Mouse (Mus musculus) olfactory bulb, adult 2 months (tissue): ENCODE results near the gene Tal1. TPM values are rescaled to one million over a fixed set of nuclear protein-coding genes. Genes with fewer than 3 reads are reported as not detected.

Source experiments
- H3K27ac ChIP-seq: fragments of 200-500 bp; 2 replicates; pipeline ENCODE4 v1.5.1; 2012; ENCODE audit warnings: low read depth, low read length; ENCODE audit not compliant: insufficient read depth
- H3K4me1 ChIP-seq: fragments of 200-500 bp; 2 replicates; pipeline ENCODE4 v1.6.1; 2012; ENCODE audit warnings: low read length; ENCODE audit not compliant: control insufficient read depth, insufficient read depth
- H3K4me3 ChIP-seq: fragments of 200-500 bp; 2 replicates; pipeline ENCODE4 v1.5.1; 2012; ENCODE audit warnings: mild to moderate bottlenecking, low read depth, low read length, moderate library complexity; ENCODE audit not compliant: insufficient read depth
- CTCF ChIP-seq: fragments of 200-500 bp; IDR thresholded peaks from 2 replicates; pipeline ENCODE4 v1.5.1; 2012; ENCODE audit warnings: low read depth, mild to moderate bottlenecking, low read length, moderate library complexity; ENCODE audit not compliant: insufficient read depth
- POLR2A ChIP-seq: fragments of 200-500 bp; IDR thresholded peaks from 2 replicates; pipeline ENCODE4 v1.6.1; 2012; ENCODE audit warnings: mild to moderate bottlenecking, low read depth, low read length, moderate library complexity; ENCODE audit not compliant: insufficient read depth
- WGBS: fragments of 180-500 bp; shearing (Covaris S2); methylation state at CpG from one replicate; pipeline ENCODE4 v1.1.7; 2018; 5-methylcytosine and 5-hydroxymethylcytosine counted together
- polyA plus RNA-seq: library from polyadenylated mRNA; stranded (reverse); fragments of >200 nt; gene quantifications from 2 replicates; pipeline ENCODE4 v1.2.4, GENCODE M21; 2012; ENCODE audit warnings: low replicate concordance; ENCODE audit not compliant: missing spikeins, insufficient read depth, insufficient read length

Gene Tal1
- polyA plus RNA-seq, 1 experiment, result not detected

GRCm38 (mm10) chr4:115119642-115120041, 63.4 kb downstream of the Tal1 start:
- no peak overlapping the region for H3K4me3 ChIP-seq
- no peaks in the 10 kb centered on the region for H3K4me1 ChIP-seq
- no peak overlapping the region for H3K27ac ChIP-seq
- WGBS, result 86% methylated on average over 3 of the region's 3 CpGs
- TF ChIP-seq POLR2A (no peak), CTCF (no peak)

DNA sequence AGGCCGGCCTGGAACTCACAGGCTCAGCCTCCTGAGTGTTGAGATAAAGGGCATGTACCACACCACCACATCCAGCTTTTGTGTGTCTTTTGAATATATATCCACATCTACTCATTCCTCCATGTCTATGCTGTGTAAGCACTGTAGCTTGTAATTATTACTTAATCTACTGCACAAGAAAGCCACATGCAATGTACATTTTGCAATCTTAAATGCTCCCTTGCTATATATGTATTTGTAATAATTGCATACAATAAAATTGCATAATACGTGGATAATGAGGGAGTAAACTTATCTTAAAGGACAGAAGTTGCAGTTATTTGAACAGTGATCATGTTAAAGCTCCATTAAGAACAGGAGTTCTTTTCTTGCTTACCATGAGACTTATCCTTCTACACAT, 64.9 kb downstream of the Tal1 start:
- 84% methylated on average over 2 of the region's 2 CpGs for WGBS
- no peak overlapping the region for H3K27ac ChIP-seq
- no peak overlapping the region for H3K4me3 ChIP-seq
- no peaks in the 10 kb centered on the region for H3K4me1 ChIP-seq
- TF ChIP-seq POLR2A, result no peak
- TF ChIP-seq CTCF, result no peak

Other genes with a start within 250 kb of the Tal1 start
- gene Gm12830, start 234.7 kb upstream of the Tal1 start, polyA plus RNA-seq, result not detected in 2 replicates
- gene Foxd2, start 147.6 kb upstream of the Tal1 start, polyA plus RNA-seq, result not detected in 2 replicates
- gene Foxe3, start 130.4 kb upstream of the Tal1 start, polyA plus RNA-seq, result not detected in 2 replicates
- gene Cmpk1, start 69.2 kb upstream of the Tal1 start, polyA plus RNA-seq, result not detected in 2 replicates
- gene Stil, start 56.3 kb upstream of the Tal1 start, polyA plus RNA-seq, result not detected in 2 replicates
- gene Pdzk1ip1, start 32.3 kb downstream of the Tal1 start, polyA plus RNA-seq, result not detected in 2 replicates
- gene Cyp4x1, start 77.9 kb downstream of the Tal1 start, polyA plus RNA-seq, result not detected in 2 replicates
- not detected in 2 replicates for gene Cyp4a29, start 185.7 kb downstream of the Tal1 start, polyA plus RNA-seq
- not detected in 2 replicates for gene Cyp4a12a, start 242.6 kb downstream of the Tal1 start, polyA plus RNA-seq